Mouse (Mus musculus) hindbrain, embryonic 10.5 days (tissue): ENCODE results near the gene Aldoc. TPM values are rescaled to one million over a fixed set of nuclear protein-coding genes. Genes with fewer than 3 reads are reported as not detected.

Experiments used
- DNase-seq: peaks from one replicate; pipeline ENCODE4 v3.0.0-alpha.2; 2017; ENCODE audit warnings: low spot score
- H3K27ac ChIP-seq: fragments of 300-500 bp; sonication (generic); 2 replicates; pipeline ENCODE4 v1.5.1; 2016; ENCODE audit warnings: mild to moderate bottlenecking, moderate library complexity
- H3K27me3 ChIP-seq: fragments of 300-500 bp; sonication (generic); 2 replicates; pipeline ENCODE4 v1.6.1; 2016; ENCODE audit warnings: mild to moderate bottlenecking; ENCODE audit not compliant: poor library complexity, insufficient read depth, severe bottlenecking
- H3K36me3 ChIP-seq: fragments of 300-500 bp; sonication (generic); 2 replicates; pipeline ENCODE4 v1.6.1; 2016; ENCODE audit warnings: mild to moderate bottlenecking, moderate library complexity
- H3K4me1 ChIP-seq: fragments of 300-500 bp; sonication (generic); replicated peaks from 2 replicates; pipeline ENCODE4 v1.6.1; 2016; ENCODE audit warnings: mild to moderate bottlenecking
- H3K4me3 ChIP-seq: fragments of 300-500 bp; sonication (generic); 2 replicates; pipeline ENCODE4 v1.5.1; 2016; ENCODE audit warnings: mild to moderate bottlenecking, moderate library complexity
- H3K9me3 ChIP-seq: fragments of 300-500 bp; sonication (generic); 2 replicates; pipeline ENCODE4 v1.6.1; 2016; ENCODE audit warnings: mild to moderate bottlenecking, moderate library complexity
- WGBS: fragments of 180-500 bp; shearing (Covaris S2); methylation state at CpG from one replicate; pipeline ENCODE4 v1.1.7; 2016; 5-methylcytosine and 5-hydroxymethylcytosine counted together
- polyA plus RNA-seq: library from polyadenylated mRNA; unstranded; fragments of >200 nt; fragmentation: Nextera tagmentation; extraction: Ambion mirVana; gene quantifications from 2 replicates; pipeline ENCODE4 v1.2.1, GENCODE M21; 2016

Aldoc gene
- polyA plus RNA-seq, 1 experiment from 2014 or later = 2.5 TPM

DNA sequence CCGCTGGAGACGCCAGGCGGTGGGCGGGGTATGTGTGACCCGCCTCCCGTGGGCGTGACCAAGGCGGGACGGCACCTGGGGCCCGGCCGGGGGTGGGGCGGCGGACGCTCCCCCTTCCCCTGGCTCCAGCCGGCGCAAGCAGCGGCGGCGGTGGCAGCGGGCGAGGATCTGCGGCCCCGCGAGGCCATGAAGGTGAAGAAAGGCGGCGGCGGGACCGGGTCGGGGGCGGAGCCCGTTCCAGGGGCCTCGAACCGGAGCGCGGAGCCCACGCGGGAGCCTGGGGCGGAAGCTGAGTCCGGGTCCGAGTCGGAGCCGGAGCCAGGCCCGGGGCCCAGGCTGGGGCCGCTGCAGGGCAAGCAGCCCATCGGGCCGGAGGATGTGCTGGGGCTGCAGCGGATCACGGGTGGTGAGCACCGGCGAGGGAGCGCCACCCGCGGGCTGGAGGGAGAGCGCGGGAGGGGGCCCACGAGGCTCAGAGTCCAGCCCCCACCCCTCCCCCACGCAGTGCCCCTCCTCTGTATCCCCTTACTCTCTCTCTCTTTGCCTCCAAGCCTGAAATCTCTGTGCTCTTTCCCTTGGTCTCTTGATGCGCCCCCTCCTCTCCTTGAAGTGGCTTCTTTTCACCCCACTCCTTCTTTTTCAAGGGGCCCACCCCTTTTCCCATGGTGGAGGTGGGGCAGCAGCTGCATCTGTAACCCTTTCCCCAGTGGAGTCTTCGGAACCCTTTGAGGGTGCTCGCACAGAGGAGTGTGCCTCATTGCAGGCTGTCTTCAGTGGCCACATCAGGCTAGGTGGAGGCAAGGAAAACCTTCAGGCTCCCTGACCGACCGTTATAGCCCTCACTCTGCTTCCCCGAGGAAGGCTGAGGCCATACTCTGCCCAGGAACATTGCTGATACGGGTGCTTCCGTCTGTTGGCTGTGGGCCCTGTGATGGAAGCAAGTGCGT is 20.9 kb downstream of the Aldoc start, which contains the start of gene Unc119:
Gene Unc119 (plus strand): TSS at position 102 of the 947 bp plus-strand sequence.
- peak; percentile 82 for DNase-seq
- H3K27me3 ChIP-seq = no peaks in the 10 kb centered on the region
- no peaks in the 10 kb centered on the region for H3K9me3 ChIP-seq
- WGBS = 2% methylated on average over 66 of the region's 66 CpGs
- H3K27ac ChIP-seq = peak within 1 kb of the TSS; percentile 97
- H3K4me3 ChIP-seq = peak within 1 kb of the TSS; percentile 92
- peaks cover 58% of the 10 kb centered on the region for H3K4me1 ChIP-seq
- peaks cover 59% of the 10 kb centered on the region for H3K36me3 ChIP-seq

DNA sequence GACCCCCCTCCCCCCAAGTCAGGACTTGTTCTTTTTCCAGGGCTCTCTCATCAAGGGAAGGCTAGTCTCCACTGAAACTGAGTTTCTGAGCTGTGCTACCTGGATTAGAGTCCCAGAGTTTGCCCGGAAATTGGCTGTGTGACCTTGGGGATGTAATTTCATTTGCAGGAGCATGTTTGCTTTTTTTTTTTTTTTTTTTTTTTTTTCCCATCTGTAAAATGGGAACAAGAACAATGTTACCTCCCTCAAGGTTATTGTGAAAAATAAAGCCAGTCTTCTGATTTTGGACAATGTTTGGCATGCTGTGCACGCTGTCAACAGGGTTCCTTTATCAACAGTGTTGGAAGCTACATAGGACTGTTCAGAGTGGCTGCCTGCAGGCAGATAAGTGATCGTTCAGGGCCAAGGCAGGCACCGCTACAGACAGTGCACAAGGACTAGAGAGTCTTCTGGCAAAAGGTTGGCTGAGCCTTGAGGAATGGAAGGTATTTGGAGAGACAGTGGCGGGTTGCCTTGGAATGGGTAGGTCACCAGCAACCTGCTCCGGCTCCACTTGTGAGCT is 21.6 kb downstream of the Aldoc start:
- no peaks in the 10 kb centered on the region for H3K9me3 ChIP-seq
- WGBS = 85% methylated on average over 6 of the region's 6 CpGs
- no peaks in the 10 kb centered on the region for H3K27me3 ChIP-seq
- H3K27ac ChIP-seq = peak overlapping the region; percentile 97
- peak overlapping the region; percentile 92 for H3K4me3 ChIP-seq
- no peak for DNase-seq
- peaks cover 59% of the 10 kb centered on the region for H3K4me1 ChIP-seq
- H3K36me3 ChIP-seq = peaks cover 59% of the 10 kb centered on the region

DNA sequence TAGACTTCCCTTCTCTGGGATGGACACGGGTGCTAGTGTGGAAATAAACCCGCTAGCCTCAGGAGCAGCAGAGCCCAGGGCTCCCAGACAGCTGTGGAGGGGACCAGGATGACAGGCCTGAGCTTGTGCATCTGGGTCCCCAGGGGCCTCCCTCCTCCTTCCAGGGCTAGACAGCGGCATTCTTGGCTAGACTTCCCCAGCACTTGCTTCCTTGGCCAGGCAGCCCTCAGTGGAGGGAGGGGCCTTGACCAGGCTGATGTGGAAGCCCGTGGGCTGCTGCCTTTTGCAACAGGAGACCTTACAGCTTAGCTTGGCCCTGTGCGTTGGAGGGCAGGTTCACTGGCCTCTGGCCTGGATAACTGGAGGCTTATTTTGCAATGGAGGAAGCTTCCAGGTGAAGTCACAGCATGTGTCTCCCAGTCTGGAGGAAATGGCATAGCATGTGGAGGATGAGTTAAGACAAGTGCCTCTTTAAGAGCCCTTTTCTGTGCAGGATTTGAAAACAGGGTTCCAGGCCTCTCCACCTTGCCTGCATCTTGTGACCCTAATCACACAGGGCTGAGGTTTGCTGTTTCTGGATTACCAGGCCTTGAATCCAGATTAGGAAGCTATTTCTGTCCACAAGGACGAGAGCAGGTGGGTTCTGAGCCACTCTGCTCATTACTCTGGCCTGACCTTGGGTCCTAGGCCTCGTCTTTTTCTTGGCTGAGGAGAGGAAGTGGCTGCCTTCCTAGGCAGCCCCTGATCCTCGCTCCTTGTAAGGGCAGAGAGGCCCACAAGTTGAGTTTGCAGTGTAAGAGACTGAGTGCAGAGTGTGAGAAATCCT is 22.3 kb downstream of the Aldoc start:
- H3K27me3 ChIP-seq = no peaks in the 10 kb centered on the region
- peak overlapping the region; percentile 1; the same call in 1 of the 2 replicates for H3K27ac ChIP-seq
- peaks cover 59% of the 10 kb centered on the region for H3K36me3 ChIP-seq
- no peaks in the 10 kb centered on the region for H3K9me3 ChIP-seq
- peak overlapping the region; percentile 12; the same call in 1 of the 2 replicates for H3K4me3 ChIP-seq
- peaks cover 64% of the 10 kb centered on the region for H3K4me1 ChIP-seq
- WGBS = 64% methylated on average over 8 of the region's 8 CpGs
- DNase-seq = peak; percentile 14

DNA sequence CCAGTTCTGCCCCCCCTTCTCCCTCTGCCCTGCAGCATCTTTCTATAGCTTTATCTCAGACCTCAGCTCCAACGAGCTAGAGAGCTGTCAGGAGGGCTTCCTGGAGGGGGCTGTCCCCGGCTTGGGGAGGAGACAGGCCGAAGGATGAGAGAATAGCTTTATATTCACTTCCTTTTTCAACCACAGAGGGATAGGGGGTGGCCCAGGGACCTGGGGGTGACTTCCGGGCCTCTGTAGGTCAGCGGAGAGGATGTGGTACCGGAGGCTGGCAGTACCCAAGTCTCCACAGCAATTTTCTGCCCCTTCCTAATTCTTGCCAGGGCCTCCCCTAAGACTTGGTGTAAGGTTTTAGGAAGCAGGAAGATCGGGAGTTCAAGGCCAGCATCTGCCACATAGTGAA is 23.0 kb downstream of the Aldoc start:
- no peak overlapping the region for H3K4me3 ChIP-seq
- peaks cover 64% of the 10 kb centered on the region for H3K4me1 ChIP-seq
- H3K27ac ChIP-seq = peak overlapping the region; percentile 50; the same call in 1 of the 2 replicates

DNA sequence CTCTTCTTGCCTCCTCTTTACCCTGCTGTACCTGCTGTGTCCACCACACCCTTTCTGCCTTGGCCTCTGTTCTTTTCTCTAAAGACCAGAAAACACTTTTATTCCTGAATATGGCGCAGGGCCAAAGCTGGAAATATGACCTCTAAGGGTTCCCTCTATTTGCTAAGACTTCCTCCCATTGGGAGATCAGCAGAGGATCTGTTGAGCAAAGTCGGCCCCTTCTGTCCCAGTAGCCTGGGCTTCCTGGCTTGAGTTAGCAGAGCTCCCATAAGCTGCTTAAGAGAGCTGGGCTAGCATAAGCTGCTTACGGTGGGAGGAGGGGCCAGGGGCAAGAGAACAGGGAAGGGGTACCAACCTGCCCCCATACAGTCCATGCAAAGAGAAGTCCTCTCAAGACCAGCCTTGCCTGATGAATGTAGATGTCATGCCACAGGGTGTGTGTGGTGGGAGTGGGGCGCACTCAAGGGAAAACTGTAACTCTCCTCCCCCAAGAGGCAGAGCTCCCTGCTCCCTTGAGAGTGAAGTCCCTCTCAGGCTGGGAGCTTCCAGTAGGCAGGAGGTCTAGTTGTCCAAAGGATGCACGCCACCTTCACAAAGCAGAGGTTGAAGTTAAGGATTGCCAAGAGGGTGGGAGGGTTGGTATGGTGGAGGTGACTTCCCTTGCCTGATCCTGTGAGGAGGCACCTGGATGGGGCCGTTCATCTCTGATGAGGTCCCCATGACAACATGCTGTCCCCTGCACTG is 23.7 kb downstream of the Aldoc start:
- DNase-seq = no peak
- 87% methylated on average over 6 of the region's 6 CpGs for WGBS
- Histone ChIP-seq H3K27ac (no peak overlapping the region; the same call in 1 of the 2 replicates), H3K9me3 (no peaks in the 10 kb centered on the region), H3K4me3 (no peak overlapping the region), H3K36me3 (peaks cover 46% of the 10 kb centered on the region), H3K4me1 (peaks cover 64% of the 10 kb centered on the region), H3K27me3 (no peaks in the 10 kb centered on the region)

More for the DNA sequence above, 23.0 kb downstream of the Aldoc start:
- Histone ChIP-seq H3K27me3 (no peaks in the 10 kb centered on the region), H3K9me3 (no peaks in the 10 kb centered on the region), H3K36me3 (peaks cover 53% of the 10 kb centered on the region)
- WGBS = 86% methylated on average over 7 of the region's 7 CpGs
- no peak for DNase-seq

DNA sequence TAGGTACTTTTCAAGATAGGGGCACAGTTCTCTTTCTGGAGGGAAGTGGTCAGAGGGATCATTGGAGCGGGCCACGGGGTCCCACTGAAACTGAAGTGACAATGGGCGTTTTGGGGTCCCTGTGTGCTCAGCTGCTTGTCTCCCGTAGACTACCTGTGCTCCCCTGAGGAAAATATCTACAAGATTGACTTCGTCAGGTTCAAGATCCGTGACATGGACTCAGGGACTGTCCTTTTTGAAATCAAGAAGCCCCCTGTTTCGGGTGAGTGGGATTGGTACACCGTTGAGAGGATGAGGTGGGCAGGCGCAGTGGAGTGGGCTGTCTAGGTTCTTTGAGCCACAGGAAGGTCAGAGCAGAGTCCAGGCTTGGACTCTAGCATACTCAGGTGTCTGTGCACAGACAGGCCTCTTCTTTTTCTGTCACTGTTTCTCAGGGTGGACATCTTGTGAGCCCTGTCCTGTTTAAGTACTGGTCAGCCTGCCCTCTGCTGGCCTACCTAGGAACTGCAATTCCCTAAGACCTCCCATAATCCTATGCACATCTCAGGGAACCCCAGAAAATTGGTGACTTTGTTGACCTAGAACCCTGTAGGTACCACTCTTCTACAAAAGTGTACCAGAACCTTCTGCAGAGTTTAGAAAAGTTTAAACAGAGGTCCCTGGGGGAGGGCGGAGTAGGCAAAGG is 24.4 kb downstream of the Aldoc start:
- peaks cover 64% of the 10 kb centered on the region for H3K4me1 ChIP-seq
- peaks cover 41% of the 10 kb centered on the region for H3K36me3 ChIP-seq
- 89% methylated on average over 10 of the region's 10 CpGs for WGBS
- no peaks in the 10 kb centered on the region for H3K9me3 ChIP-seq
- DNase-seq = peak; percentile 76
- H3K27ac ChIP-seq = no peak overlapping the region; the same call in 1 of the 2 replicates
- H3K4me3 ChIP-seq = no peak overlapping the region
- no peaks in the 10 kb centered on the region for H3K27me3 ChIP-seq

DNA sequence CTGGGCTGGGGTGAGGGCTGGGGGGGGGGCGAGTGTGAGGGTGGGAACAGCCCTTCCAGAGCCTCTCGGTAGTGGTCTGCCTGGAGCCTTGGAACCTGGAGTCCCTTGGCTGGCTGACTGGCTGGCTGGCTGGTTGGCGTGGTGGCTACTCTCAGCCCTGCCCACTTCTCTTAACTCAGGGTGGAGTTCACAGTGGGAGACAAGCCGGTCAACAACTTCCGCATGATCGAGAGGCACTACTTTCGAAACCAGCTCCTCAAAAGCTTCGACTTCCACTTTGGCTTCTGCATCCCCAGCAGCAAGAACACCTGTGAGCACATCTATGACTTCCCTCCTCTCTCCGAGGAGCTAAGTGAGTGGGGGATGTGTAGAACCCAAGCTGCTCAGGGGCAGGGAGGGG is 25.1 kb downstream of the Aldoc start:
- no peak for DNase-seq
- H3K4me1 ChIP-seq = peaks cover 61% of the 10 kb centered on the region
- H3K27me3 ChIP-seq = no peaks in the 10 kb centered on the region
- no peak overlapping the region for H3K4me3 ChIP-seq
- H3K9me3 ChIP-seq = no peaks in the 10 kb centered on the region
- WGBS = 76% methylated on average over 9 of the region's 9 CpGs
- peaks cover 41% of the 10 kb centered on the region for H3K36me3 ChIP-seq
- H3K27ac ChIP-seq = no peak overlapping the region

DNA sequence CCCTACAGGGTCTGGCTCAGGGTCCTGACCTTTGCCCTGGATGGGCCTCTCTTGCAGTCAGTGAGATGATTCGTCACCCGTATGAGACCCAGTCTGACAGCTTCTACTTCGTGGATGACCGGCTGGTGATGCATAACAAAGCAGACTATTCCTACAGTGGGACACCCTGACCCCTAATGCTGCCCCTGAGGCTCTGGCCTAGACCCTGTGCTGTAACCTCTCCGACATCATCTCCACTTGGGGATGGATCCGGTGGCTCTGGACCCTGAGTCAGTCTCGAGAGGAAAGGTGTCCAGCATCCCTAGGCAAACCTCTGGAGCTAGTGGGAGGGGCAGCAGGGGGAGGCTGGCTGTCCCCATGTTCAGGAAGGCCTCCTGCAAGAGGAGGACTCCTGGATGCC is 25.7 kb downstream of the Aldoc start:
- 36% methylated on average over 7 of the region's 7 CpGs for WGBS
- no peak overlapping the region for H3K4me3 ChIP-seq
- H3K9me3 ChIP-seq = no peaks in the 10 kb centered on the region
- no peaks in the 10 kb centered on the region for H3K27me3 ChIP-seq
- peaks cover 55% of the 10 kb centered on the region for H3K4me1 ChIP-seq
- H3K36me3 ChIP-seq = peaks cover 41% of the 10 kb centered on the region
- no peak for DNase-seq
- no peak overlapping the region for H3K27ac ChIP-seq

DNA sequence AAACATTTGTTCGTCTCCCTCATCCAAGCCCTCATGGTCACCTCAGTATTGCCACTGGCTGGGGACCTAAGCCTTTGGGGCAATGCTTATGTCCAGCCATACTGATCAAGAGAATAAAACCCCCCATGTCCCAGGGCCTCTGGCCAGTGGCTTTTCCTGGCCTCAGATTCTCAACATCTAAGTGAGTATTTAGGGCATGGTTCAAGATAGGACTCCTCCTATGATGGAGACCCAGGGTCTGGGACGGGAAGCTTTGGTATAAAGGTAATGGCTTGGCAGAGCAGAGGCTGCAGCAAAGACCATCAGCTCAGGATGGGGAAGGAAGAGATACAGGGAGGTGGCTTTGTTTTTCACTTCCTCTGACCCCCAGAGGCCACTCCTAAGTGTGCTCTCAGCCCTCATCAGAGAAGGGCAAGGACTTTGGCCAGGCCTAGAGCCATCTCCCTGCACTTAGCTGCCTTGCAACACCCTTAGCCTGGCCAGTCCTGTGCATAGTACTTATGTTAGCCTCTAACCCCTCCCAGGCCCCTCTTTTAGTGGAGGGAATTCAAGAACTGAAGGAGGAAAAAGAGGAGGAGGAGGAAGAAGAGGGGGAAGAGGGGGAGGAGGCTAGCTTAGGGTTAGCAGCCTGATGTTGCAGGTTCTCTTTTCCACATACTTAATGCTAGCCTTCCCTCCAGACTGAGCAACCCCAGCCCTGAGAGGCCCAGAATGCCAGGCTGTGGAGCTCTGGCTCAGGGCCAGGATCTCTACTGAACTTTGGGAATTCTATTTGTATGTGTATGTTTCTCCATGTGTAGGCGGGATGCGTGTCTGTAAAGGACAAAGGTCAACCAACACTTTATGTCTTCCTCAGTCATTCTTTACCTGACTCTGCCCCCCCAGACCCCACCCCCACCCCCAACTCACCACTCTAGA is 26.9 kb downstream of the Aldoc start:
- WGBS = 93% methylated on average over 4 of the region's 4 CpGs
- peaks cover 41% of the 10 kb centered on the region for H3K36me3 ChIP-seq
- no peaks in the 10 kb centered on the region for H3K27me3 ChIP-seq

DNA sequence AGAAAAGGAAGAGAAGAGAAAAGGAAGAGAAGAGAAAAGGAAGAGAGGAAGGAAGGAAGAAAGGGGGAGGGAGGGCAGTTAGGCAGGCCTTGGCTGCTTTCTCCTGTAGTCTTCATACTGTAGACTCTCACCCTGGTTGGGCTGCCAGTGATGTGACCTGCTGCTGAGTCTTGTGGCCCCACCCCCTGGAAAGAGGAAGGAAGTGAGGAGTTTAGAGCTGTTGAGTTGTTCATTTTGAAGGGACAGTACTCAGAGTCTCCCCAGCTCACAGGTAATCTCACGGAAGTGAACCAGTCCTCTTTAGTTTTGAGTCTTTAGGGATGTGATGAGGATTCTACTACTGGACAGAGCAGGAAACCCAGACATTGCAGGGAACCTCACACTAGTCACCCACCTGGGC is 30.3 kb downstream of the Aldoc start:
- H3K27me3 ChIP-seq = no peaks in the 10 kb centered on the region

More for the DNA sequence above, 26.9 kb downstream of the Aldoc start:
- no peaks in the 10 kb centered on the region for H3K9me3 ChIP-seq
- H3K4me3 ChIP-seq = no peak overlapping the region
- peaks cover 44% of the 10 kb centered on the region for H3K4me1 ChIP-seq
- peak overlapping the region; percentile 12; the same call in 1 of the 2 replicates for H3K27ac ChIP-seq
- DNase-seq = no peak

DNA sequence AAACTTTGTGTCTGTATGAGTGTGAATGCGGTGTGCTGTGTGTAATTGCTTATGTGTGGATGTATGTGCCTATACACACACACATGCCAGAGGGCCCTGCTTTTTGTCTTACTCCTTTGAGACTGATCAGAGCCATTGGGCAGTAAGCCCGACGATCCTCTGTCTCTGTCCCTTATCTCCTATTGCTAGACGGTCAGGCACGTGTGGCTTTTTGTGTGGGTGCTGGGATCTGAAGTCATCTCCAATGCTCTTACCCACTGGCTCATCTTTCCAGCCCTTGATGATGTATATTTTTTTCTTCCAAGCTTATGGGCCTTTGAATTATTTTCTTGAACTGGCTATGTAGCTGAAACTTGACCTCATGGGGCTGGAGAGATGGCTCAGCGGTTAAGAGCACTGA is 32.1 kb downstream of the Aldoc start:
- Histone ChIP-seq H3K4me1 (peaks cover 7% of the 10 kb centered on the region; the same call in 1 of the 2 replicates), H3K9me3 (no peaks in the 10 kb centered on the region), H3K36me3 (0 out of 2 replicates have a peak, but pooled peaks cover 3% of the 10 kb centered on the region), H3K4me3 (no peak overlapping the region), H3K27ac (no peak overlapping the region), H3K27me3 (peaks cover 11% of the 10 kb centered on the region; the same call in 1 of the 2 replicates)
- no peak for DNase-seq
- 90% methylated on average over 6 of the region's 6 CpGs for WGBS

More for the DNA sequence above, 30.3 kb downstream of the Aldoc start:
- no peak overlapping the region for H3K4me3 ChIP-seq
- no peak for DNase-seq
- H3K36me3 ChIP-seq = peaks cover 22% of the 10 kb centered on the region
- WGBS = 95% methylated on average over 1 of the region's 1 CpGs
- H3K27ac ChIP-seq = no peak overlapping the region
- H3K4me1 ChIP-seq = peaks cover 12% of the 10 kb centered on the region
- no peaks in the 10 kb centered on the region for H3K9me3 ChIP-seq
